Mouse (Mus musculus) left cerebral cortex, postnatal 36 days (tissue): ENCODE results near the gene Vcan. TPM values are rescaled to one million over a fixed set of nuclear protein-coding genes. Genes with fewer than 3 reads are reported as not detected.

ENCODE experiments used
- DNase-seq, 2 experiments: peaks; one replicate each; pipeline ENCODE4 v3.0.0; 2021 to 2022; ENCODE audit warnings: low spot score in 2 of 2, mixed read lengths in 1 of 2
- intact Hi-C: fragments of 180-260 bp; cut with DNase I; formaldehyde crosslinking; loops from one replicate; pipeline ENCODE4 v1.15.1; 2025
- total RNA-seq, 2 experiments: library from RNA; stranded (reverse); gene quantifications; 2 replicates each; pipeline ENCODE4 v1.2.3; 2021

Gene Vcan
- total RNA-seq, 2 experiments from 2014 or later: 15.3 to 22.4 TPM

DNA sequence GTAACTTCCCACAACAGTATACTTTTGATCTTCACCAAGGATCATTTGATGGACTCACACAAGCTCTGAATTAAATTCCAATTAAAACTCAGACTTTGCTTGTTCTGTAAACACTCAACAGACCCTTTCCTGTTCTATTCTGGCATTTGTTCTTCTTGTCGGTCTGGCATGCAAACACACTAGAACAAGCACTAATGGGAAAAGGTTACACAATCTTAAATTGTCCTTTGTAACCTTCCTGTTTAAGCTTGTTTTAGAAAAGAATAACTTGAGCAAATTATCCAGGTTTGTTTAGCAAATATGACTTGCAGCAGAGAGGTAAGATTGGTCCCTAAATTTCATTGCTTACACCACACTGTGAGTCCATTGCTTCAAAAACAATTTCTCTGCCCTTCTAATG lies 89.5 kb downstream of the Vcan start:
- intact Hi-C loops: no loop called here
- no peak for DNase-seq

DNA sequence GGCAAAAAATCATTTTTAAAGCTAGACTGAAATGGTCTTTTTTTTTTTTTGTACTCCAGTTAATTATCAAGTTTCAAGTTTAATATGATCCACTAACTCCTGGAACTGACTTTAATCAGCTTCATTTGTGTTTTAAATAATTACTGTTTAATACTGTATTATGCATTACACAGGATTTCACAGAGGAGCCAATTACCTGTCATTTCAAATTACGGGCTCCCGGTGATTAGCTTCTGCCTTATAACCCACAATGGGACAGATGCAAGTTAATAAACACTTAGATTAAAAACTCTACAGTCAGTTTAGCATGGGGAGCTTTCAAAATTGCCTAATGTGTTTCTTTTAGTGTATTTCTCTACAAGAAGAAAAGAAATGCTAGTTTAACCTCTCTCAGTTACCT lies 96.7 kb downstream of the Vcan start:
- no peak for DNase-seq
- intact Hi-C loops: no loop called here

DNA sequence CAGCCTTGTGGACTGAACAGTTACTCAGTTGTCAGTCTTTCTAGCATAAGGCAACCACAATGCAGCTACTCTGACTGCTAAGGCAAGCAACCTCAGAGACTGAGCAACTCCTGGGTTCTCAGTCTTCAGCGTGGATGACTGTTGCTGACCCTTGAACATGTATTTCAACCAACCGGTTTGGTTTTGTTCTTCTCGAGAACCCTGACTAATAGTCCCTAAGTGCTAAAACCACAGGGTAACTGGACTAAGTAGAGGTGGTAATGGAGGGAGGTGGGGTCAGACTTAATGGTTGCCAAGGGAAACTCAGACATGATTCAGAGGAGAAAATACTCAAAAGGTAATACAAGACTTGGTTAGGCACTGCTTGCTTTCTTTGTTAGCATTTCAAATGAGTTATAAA lies 105.3 kb downstream of the Vcan start:
- DNase-seq: no peak
- intact Hi-C loops: no loop called here

GRCm38 (mm10) chr13:89634137-89634683 lies 108.1 kb downstream of the Vcan start:
- no peak for DNase-seq
- intact Hi-C loops: no loop called here

GRCm38 (mm10) chr13:89619064-89619463 lies 123.2 kb downstream of the Vcan start:
- intact Hi-C loops: no loop called here
- no peak for DNase-seq

DNA sequence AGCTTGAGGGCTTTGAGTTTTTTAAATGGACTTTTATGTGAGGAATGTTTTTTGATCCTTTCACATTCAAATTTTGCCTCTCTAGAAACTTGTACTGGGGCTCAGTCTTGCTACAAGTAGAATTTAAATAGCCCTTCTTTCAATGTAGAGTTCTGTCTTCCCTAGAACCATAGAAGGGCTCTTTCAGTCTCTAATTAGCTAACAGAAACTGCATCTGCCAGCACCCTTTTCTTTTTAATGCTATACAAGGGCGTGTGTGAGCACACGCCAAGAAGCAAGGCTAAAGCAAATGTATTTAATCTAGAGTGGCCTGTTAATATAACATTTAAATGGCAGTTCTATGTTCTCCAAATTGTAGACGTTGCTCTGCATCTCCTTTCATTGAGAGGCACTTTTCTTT lies 134.9 kb downstream of the Vcan start:
- intact Hi-C loops: no loop called here
- DNase-seq: no peak

Other genes starting within 250 kb of the Vcan start
- gene Hapln1, start 202.7 kb downstream of the Vcan start, total RNA-seq: 10 to 100 TPM; 25.3 to 27.2 TPM